Mouse (Mus musculus): ENCODE data around the gene Ttll12.

Gene Ttll12

GRCm38 (mm10) chr15:83593189-83593585 lies 1.8 kb downstream of the Ttll12 start:
- DNase-seq = no peak

- no peak for DNase-seq
These were observed 2.4 kb downstream of the Ttll12 start for GRCm38 (mm10) chr15:83592260-83593188.

GRCm38 (mm10) chr15:83591758-83592157 lies 3.2 kb downstream of the Ttll12 start:
- DNase-seq = no peak

- DNase-seq = no peak
These were observed 4.1 kb downstream of the Ttll12 start for GRCm38 (mm10) chr15:83590841-83591240.

GRCm38 (mm10) chr15:83584741-83585220 lies 10.2 kb downstream of the Ttll12 start:
- no peak for DNase-seq

- no peak for DNase-seq
These were observed 11.4 kb downstream of the Ttll12 start for GRCm38 (mm10) chr15:83583419-83584156.

GRCm38 (mm10) chr15:83582931-83583330 lies 12.0 kb downstream of the Ttll12 start:
- no peak for DNase-seq

- DNase-seq = no peak
These were observed 18.3 kb downstream of the Ttll12 start for GRCm38 (mm10) chr15:83576651-83577050.

GRCm38 (mm10) chr15:83575543-83575942 lies 19.4 kb downstream of the Ttll12 start:
- DNase-seq = no peak

- no peak for DNase-seq
These were observed 20.1 kb downstream of the Ttll12 start for GRCm38 (mm10) chr15:83574731-83575351.

GRCm38 (mm10) chr15:83573606-83574005 lies 21.4 kb downstream of the Ttll12 start:
- no peak for DNase-seq

- no peak for DNase-seq
These were observed 22.8 kb downstream of the Ttll12 start for GRCm38 (mm10) chr15:83572132-83572531.

- DNase-seq = no peak
These were observed 23.3 kb downstream of the Ttll12 start for GRCm38 (mm10) chr15:83571636-83572035.

- DNase-seq = no peak
These were observed 24.3 kb downstream of the Ttll12 start for GRCm38 (mm10) chr15:83570641-83571040.

- DNase-seq = no peak
These were observed 25.3 kb downstream of the Ttll12 start for GRCm38 (mm10) chr15:83569682-83570081.

- DNase-seq = no peak
These were observed 26.4 kb downstream of the Ttll12 start for GRCm38 (mm10) chr15:83568544-83568943.

GRCm38 (mm10) chr15:83567728-83568127 lies 27.2 kb downstream of the Ttll12 start:
- DNase-seq = no peak

GRCm38 (mm10) chr15:83566006-83566405 lies 29.0 kb downstream of the Ttll12 start:
- DNase-seq = no peak

- peak; percentile 97 for DNase-seq
These were observed 29.5 kb downstream of the Ttll12 start for GRCm38 (mm10) chr15:83565434-83565833.

- DNase-seq = peak; percentile 97
These were observed 30.9 kb downstream of the Ttll12 start for GRCm38 (mm10) chr15:83563857-83564651.

- peak; percentile 98 for DNase-seq
These were observed 31.6 kb downstream of the Ttll12 start, which contains the start of the genes Tspo and Mcat for GRCm38 (mm10) chr15:83563327-83563856. TSS of gene Tspo (plus strand) at chr15:83563592. TSS of gene Mcat (minus strand) at chr15:83563787.
